Mouse (Mus musculus): ENCODE data around the gene Iscu.
A peak's percentile ranks its signal among the peaks of the same experiment; 100 is the strongest.
"Not testable (repeated sequence)": the region's sequence is repeated elsewhere in the genome, so short reads cannot be mapped to it uniquely, and the experiment has no call there.

Iscu gene

DNA sequence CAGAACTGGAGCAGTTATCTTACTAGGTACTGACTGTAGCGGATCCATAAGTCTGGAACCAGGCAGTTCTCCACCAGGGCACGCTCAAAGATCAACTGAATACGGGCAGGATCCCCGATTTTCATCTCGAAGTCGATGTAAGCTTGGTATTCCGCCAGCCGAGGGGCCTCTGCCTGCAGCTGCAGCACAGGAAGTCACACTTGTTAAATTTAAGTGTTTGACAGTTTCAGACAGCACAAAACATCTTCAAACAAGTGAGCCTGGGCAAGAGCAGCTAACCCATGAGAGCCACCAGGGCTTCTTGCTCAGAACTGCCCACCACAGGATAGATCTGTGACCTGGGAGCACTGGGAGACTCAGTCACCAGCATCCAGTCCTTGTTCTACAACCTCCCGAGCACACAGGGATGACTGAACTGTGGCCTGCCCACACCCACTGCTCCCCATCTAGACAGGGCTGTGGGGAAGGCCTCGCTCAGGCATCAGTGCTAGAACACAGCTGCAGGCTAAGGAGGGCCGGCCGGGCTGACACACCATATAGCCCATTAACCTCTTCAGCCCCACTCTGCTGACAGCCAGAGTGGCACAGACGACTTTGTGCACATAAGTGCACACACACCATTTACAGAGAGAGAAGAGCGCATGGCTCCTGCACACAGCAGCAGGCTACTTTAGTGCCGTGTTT lies 17.1 kb upstream of the Iscu start:
- no peak for DNase-seq (ENCODE audit: extremely low spot score, low spot score)

DNA sequence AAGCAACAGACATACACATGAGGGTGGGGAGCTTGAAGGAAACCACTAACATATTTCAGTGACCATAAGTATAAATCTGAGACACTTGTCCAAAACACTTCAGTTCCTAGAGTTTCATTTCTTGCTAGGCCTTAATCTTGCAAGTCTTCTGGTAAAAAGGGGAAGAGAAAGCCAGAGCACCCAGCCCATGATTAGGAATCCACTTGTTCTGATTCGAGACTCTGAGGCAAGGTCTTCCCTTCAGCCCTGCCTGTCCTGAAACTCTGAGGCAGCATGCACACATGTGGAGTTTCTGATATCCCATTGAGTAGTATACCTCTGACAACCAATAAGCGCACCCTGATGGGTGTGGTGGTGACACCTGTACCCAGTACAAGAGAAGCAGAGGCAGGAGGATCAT lies 11.0 kb upstream of the Iscu start:
- DNase-seq (ENCODE audit: extremely low spot score, low spot score) = no peak

DNA sequence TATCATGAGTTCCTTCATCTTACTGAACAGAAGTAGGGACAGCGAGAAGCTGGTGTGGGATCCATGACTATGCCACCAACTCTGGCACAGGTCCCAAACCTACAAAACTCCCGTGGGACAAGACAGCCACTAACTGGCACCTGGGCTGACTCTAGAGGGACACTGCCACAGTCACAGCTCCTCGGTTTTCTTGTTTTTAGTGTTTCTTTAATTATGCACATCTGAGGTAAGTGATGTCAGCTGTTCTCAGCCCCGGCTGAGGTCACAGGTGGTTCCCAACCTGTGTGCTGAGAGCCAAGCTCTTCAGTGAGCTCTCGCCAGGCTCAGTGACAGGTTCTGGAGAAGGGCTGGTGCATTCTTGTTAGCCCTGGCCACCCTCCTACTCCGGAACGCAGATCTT lies 8.1 kb upstream of the Iscu start:
- no peak for DNase-seq (ENCODE audit: extremely low spot score, low spot score)

DNA sequence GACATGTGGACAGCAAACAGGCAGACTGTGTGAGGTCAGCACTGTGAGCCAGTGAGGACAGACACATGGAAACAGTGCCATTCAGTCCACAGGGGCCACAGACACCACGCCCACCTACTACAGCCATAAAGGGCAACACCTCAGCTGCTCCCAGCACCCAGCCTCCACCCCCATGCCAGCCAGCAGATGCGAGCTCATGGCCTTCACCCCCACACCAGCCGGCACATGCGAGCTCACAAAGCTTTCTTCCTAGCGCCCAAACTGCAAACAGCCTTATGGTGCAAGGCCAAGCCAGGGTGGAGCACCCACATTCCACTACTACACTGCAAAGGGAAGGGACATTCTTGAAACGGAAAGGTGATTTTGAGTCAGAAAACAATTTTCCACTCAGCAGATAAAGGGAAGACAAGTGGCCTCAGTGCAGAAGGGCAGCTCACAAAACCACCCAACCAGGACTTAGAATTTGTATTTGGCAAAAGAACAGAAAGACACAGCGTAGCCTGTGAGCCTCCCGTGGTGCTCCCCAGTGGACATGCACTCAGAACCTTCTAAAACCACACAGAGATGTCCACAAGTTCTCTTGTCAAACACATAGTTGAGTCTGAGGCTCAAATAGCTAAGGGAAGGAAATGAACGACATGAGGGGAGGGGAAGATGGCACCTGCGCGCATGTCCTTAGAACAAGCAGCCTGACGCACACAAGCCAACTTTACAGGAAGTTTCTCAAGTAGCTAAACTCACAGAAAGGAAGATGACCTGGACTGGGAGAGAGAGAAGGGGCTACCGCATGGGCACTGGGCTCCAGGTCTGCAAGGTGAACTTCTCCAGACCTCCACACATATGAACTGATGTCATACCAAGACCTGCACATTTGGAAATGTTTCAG lies 6.7 kb upstream of the Iscu start:
- DNase-seq (ENCODE audit: extremely low spot score, low spot score) = no peak

DNA sequence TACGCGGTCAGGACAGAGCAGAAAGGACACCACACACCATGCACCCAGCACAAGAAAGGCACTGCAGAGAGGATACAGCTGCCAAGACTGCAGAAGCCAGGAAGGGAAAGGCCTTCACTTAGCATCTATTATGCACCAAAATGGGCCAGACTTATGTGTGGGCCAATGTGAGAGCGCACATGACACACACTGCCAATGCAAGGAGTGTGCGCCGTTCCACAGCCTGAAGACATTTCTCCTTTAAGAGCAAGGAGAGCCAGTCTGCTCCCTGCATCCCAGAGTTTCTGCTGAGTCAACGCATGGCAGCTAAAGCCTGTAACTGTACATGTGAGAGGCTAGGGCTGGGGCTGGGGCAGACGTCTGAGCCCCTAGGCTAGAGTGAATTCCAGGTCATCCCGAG lies 3.7 kb upstream of the Iscu start:
- no peak for DNase-seq (ENCODE audit: extremely low spot score, low spot score)

DNA sequence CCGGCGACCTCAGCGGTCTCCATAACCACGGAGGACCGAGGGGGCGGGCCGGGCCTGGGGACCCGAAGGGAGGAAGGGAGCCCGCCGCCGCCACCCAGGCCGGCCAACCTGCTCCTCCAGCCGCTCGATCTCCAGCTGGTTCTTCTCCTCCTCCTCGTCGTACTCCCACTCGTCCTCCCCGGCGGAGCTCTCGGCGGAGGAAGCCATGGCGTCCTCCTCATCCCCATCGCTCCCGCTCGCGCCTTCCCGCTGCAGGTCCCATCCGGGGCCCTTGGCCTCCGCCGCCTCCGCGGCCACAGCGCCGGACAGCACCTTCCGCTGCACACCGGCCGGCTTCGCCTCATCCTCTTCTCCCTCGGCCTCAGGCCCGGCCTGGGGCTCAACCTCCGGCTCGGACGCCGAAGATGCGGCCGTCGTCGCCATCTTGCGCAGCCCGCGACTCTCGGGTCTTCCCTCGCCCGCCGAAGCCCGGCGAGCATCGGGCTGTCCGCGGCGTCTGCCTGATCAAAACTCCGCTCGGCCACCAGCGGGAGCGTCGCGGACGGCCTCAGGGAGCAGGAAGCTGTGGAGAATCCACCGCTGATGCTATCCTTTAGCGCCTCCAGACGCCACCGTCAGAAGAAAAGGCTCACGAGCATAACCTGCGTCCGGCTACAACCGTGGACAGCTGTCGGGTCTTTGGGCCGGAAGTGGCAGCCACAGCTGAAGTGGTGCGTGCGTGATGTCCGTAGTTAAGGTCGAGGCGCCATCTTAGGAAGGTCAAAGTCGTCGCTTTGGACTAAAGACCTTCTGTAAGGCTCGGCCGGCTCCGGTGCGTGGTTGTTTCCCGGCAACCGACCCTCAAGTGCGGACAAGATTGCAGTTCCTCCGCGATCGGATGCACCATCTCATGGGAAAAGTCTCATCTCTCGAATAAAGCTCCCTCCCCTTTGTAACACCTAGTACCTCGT lies 1.1 kb upstream of the Iscu start:
- peak; percentile 88 for DNase-seq (ENCODE audit: extremely low spot score, low spot score)

DNA sequence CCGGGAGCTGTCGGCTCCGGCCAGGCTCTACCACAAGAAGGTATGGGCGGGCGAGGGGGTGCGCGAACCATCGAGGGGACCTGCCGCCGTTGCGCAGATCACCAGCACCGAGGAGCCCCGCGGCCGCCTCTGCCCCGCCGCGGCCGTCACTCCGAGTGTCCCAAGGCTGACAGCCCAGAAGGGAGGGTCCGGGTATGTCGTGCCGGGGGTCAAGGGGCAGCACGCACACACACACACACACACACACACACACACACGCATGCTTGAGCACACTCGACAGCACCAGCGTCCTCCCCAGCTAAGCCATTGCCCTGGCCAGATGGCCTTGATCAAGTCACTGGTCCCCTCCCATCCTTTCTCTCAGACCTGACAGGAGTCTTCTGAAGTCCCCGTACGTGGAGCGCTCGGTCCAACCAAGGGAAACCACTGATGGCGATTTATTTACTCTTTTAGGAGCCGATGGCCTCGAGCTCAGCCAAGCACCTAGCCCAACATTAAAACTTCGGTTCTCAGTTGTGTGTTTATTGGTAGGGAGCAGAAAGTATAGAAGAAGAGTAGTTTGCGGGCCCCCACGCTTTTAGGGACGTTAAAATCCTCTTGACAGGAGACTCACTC lies 464 bp downstream of the Iscu start:
- DNase-seq (ENCODE audit: extremely low spot score, low spot score) = peak; percentile 26

DNA sequence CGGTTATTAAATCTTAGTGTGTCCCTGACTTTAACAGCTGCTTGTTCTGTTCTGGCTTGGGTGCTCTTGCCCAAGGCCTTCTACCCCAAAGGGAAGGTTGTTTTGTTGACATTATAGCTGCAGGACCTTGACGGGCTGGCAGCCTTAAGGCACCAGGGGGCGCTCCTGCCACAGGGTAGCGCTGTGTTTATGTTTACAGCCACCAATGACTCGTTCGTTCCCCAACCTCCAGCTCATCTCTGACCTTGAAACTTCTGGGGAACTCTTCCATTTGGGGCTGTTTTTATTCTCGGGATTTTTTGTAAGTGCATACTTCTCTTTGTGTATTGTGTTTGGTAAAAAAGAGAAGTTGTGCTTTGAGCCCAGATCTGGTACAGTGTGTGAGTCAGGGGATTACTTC lies 1.1 kb downstream of the Iscu start:
- DNase-seq (ENCODE audit: extremely low spot score, low spot score) = peak; percentile 86

DNA sequence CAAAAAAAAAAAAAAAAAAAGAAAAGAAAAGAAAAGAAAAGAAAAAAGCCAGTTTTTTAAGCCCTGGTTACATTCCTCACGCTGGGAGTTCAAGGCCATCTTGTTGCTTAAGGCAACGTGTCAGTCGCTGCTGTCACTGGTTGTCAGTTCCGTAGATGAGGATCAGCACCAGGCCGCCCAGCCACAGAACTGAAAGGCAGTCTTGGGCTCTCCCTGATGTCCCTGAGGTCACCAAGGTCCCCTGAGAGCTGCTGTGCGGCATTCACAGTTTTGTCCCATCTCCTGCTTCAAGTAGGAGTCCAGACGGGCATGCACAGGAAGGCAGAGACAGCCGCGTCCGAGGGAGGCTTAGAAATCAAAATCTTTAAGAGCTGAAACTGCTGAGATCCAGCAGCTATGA lies 3.0 kb downstream of the Iscu start:
- no peak for DNase-seq (ENCODE audit: extremely low spot score, low spot score)

DNA sequence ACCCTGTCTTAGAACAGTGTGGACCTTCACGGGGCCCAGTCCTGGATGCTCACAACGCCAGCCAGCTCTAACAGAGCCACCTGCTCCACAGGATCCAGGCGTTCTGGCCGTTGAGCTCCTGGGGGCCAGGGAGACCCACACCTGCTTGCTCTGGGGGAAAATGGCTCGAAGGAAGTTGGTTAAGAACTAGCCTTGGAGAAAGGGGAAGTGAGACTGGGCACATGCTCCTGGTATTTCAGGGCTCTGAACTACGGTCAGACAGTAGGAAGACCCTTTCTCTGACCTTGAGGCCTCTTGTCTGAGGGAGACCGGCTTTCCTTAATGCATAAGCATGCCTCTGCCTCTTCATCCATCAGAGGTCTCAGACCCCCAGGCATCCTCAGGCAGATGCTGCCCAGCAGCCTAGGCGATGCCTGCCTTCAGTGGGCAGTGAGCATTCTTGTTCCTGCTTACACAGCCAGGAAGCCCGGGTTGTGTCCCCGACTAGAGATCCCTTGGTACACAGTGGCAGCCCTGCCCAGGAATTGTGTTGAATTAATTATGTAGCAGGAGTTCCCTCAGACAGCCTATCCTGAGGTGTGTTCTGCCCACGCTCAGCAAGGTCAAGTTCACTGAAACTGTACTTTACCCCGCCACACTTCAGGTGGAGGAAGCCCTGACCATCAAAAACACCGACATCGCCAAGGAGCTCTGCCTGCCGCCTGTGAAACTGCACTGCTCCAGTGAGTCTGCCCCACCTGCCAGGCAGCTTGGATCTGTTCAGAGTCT lies 3.8 kb downstream of the Iscu start:
- no peak for DNase-seq (ENCODE audit: extremely low spot score, low spot score)

DNA sequence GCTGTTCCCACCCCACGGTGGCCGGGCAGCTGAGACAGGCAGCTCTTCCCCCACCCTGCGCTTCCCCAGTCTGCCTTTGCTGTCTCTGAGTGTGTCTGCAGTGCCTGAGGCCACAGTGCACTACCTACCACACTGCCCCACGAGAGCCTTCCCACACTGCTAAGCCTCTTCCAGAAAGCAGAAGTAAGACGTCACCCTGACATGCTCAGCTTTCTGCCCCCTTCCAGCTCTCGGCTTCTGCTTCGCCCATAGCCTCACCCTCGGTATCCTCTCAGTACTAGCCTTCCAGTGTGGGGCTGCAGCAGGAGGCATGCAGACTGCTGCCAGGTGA lies 4.3 kb downstream of the Iscu start:
- DNase-seq (ENCODE audit: extremely low spot score, low spot score) = no peak

DNA sequence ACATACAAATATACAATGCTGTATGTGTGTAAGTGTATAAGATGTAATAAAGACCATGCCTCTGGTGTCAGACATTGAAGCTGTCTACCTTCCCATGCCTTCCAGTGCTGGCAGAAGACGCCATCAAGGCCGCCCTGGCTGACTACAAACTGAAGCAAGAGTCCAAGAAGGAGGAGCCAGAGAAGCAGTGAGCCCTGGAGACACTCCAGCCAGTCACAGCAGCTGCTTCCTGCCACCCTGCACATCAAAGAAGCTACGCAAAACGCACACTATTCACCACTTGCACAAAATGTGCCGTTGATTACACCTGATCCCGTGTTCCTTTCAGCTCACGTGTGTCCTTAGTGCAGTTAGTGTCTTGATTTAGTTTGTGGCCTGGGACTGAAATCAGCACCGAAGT lies 5.2 kb downstream of the Iscu start:
- not testable (repeated sequence) for DNase-seq (ENCODE audit: extremely low spot score, low spot score)

DNA sequence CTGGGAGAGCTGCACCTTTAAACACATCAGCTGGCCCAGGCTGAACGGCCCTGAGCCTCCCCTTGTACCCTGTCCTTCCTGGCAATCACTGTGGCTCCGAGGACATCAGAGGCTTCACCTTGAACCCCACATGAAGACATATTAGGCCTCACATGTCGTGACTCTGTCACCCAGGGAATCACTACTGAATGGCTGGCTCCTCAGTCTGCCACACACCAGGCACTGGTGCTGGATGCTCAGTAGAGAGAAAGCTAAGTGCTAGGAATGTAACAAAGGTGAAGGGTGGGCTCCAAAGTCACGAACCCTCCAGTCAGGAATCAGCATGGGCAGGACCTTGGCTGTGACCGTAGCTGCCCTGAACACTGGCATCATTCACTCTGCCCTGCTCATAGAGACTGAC lies 7.0 kb downstream of the Iscu start:
- no peak for DNase-seq (ENCODE audit: extremely low spot score, low spot score)

DNA sequence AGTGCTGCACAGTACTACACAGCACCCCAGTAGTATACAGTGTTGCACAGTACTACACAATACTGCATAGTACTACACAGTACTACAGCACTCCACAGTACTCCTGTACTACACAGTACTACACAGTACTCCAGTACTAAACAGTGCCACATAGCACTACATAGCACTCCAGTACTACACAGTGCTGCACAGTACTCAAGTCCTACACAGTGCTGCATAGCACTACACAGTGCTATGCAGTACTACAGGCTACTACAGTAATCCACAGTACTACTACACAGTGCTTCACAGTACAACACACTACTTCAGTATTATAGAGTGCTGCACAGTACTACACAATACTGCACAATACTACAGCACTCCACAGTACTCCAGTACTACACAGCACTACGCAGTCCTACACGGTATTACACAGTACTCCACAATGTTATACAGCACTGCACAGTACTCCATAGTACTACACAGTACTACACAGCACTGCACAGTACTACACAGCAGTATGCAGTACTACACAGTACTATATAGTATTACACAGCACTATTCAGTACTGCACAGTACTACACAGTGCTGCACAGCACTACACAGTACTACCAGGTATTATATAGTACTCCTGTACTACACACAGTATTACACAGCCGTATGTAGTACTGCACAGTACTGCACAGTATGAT lies 7.7 kb downstream of the Iscu start:
- DNase-seq (ENCODE audit: extremely low spot score, low spot score) = no peak

DNA sequence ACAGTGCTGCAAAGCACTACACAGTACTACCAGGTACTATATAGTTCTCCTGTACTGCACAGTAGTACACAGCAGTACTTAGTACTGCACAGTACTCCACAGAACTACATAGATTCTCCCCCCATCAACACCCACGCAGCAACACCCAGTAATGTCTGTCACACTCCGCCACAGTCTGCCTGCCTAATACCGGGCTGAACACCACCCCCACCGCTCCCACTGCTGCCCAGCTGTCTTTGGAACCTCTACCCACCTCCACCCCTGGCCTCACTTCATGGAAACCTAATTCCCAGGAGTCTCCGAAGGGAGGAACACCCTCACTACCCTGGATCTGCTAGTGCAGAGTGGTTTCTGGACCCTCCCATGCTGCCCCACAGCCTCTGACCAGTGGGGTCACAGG lies 8.2 kb downstream of the Iscu start:
- no peak for DNase-seq (ENCODE audit: extremely low spot score, low spot score)

DNA sequence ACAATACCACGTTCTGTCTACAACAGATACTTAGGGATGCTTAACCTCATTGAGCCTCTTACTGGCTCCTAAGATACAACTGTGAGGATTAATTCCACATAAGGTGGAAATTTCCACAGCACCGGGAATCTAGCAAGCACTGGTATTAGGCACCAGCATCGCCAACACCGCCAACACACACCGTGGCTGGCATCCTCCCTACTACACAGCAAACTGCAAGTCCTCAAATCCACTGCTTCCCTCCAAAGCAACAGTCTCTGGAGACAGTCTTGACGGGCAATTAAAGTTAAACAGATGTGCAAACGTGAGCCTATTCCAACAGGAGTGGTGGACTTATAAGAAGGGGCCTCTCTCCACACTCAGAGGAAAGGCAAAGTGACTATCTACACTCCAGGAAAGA lies 8.7 kb downstream of the Iscu start:
- no peak for DNase-seq (ENCODE audit: extremely low spot score, low spot score)

DNA sequence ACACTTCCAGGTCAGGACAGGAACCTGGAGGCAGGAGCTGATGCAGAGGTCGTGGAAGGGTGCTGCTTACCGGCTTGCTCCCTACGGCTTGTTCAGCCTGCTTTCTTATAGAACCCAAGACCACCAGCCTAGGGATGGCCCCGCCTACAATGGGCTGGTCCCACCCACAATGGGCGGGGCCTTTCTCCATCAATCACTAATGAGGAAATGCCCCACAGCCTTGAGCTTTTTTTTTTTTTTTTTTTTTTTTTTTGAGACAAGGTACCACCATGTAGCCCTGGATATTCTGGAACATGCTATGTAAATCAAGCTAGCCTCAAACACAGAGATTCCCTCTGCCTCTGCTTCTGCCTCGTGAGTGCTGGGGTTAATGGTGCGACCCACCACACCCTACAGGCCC lies 9.3 kb downstream of the Iscu start:
- no peak for DNase-seq (ENCODE audit: extremely low spot score, low spot score)

DNA sequence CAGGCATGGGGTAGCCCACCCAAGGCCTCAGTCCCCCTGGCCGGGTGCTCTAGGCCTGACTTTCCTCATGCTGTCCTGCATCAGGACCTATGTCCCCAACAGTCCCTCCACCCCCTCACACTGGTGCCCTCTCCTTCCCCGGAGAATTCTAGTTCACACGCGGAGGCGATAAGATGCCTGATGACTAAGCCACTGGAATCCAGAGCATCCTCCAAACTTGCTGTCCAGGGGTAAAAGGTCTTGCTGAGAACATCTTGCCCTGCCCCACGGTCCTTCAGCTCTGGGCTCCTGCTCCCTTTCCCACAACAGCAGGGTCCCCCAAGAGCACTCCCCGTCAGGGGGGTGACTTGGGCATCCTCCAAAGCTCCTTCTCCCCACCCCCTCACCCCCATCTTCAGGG lies 10.1 kb downstream of the Iscu start:
- no peak for DNase-seq (ENCODE audit: extremely low spot score, low spot score)

DNA sequence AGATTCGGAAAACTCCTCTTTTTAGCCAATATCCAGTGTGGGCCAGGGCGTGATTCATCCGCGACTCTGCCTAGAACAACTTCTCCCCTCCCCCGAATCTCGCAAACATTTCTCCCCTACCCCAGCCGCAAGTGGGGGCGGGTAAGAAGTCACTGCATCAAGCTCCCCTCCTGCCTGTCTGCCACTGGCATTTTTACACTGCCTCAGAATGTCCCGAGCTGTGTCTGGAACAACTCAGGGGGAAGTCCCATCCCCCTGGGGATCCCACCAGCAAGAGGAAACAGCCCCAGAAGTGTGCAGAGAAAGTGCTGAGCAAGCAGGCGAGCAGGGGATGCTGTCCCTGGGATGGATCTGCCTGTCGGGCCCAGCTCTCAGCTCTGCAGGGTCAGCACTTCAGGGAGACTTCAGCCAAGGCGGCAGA lies 11.0 kb downstream of the Iscu start:
- peak; percentile 36 for DNase-seq (ENCODE audit: extremely low spot score, low spot score)

DNA sequence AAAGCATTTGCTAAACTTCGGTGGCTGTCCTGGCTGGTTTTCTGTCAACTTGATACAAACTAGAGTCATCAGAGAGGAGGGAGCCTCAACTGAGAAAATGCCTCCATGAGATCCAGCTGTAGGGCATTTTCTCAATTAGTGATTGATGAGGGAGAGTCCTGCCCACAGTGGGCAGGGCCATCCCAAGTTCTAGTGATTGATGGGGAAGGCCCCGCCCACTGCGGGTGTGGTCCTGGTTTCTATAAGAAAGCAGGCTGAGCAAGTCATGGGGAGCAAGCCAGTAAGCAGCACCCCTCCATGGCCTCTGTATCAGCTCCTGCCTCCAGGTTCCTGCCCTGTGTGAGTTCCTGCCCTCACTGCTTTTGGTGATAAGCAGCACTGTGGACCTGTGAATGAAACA lies 11.6 kb downstream of the Iscu start:
- DNase-seq (ENCODE audit: extremely low spot score, low spot score) = not testable (repeated sequence)
